Mouse (Mus musculus): ENCODE measurements around the gene Fli1.
A peak's percentile ranks its signal among the peaks of the same experiment; 100 is the strongest.

GRCm38 (mm10) chr9:32540061-32540405 lies 2.6 kb downstream of the Fli1 start:
- TF ChIP-seq CTCF (IDR thresholded peaks at IDR 0.05; ENCODE audit: extremely low read depth, insufficient read depth, insufficient read length, insufficient replicate concordance) (no peak), POLR2A (IDR thresholded peaks at IDR 0.05; ENCODE audit: low read depth, low read length) (peak; percentile 3; the same call in 1 of the 2 replicates)
